In the genomic region with DNA sequence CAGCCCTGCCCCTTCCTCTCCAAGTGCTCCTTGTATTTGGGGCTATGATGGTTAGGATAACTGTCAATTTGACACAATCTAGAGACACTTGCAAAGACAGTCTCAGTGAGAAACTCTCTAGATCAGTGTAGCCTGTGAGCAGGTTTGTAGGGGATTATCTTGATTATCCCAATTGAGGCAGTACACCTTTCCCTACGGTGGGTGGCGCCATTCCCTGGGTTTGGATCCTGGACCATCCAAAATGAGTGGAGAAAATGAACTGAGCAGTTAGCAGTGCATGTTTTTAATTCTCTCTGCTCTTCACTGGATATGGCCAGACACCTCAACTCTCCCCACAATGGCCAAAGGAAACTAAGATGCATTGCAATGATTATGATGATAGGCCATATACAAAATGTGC, we compare ENCODE assay signal across 1 mouse cellular context.
TF ChIP-seq lines count a peak whose summit lies in the region.

No protein-coding gene starts in this region.

TF ChIP-seq in CH12.LX, 34 proteins besides CTCF, POLR2A, EP300 and RAD21:
- no peak for TF ChIP-seq BHLHE40 (IDR thresholded peaks at IDR 0.05; ENCODE audit: low read depth, low read length)
- no peak for TF ChIP-seq MAFK (IDR thresholded peaks at IDR 0.05; ENCODE audit: insufficient replicate concordance, low read length)
- no peak for TF ChIP-seq ZMIZ1 (IDR thresholded peaks at IDR 0.05; ENCODE audit: low read depth, low read length)
- no peak for TF ChIP-seq TCF12 (IDR thresholded peaks at IDR 0.05; ENCODE audit: low read depth, low read length)
- TF ChIP-seq KAT2A (IDR thresholded peaks at IDR 0.05; ENCODE audit: insufficient replicate concordance, low read length) = no peak
- no peak for TF ChIP-seq POLR2AphosphoS2 (IDR thresholded peaks at IDR 0.05; ENCODE audit: low read depth, low read length)
- TF ChIP-seq PAX5 (IDR thresholded peaks at IDR 0.05; ENCODE audit: low read length) = no peak
- TF ChIP-seq MXI1 (IDR thresholded peaks at IDR 0.05; ENCODE audit: low read depth, low read length) = no peak
- no peak for TF ChIP-seq JUN (IDR thresholded peaks at IDR 0.05; ENCODE audit: insufficient read depth, low read depth, low read length)
- TF ChIP-seq MYC (IDR thresholded peaks at IDR 0.05; ENCODE audit: low read depth, low read length) = no peak
- TF ChIP-seq CHD1 (IDR thresholded peaks at IDR 0.05; ENCODE audit: low read depth, low read length) = no peak
- no peak for TF ChIP-seq ZKSCAN1 (IDR thresholded peaks at IDR 0.05; ENCODE audit: borderline replicate concordance, low read depth, low read length)
- no peak for TF ChIP-seq IRF4 (IDR thresholded peaks at IDR 0.05; ENCODE audit: low read depth, low read length)
- TF ChIP-seq MAX (IDR thresholded peaks at IDR 0.05; ENCODE audit: low read length) = no peak
- TF ChIP-seq E2F4 (IDR thresholded peaks at IDR 0.05; ENCODE audit: insufficient replicate concordance, low read depth, low read length) = no peak
- no peak for TF ChIP-seq USF1 (IDR thresholded peaks at IDR 0.05; ENCODE audit: low read depth, low read length)
- no peak for TF ChIP-seq SIN3A (IDR thresholded peaks at IDR 0.05; ENCODE audit: low read length)
- no peak for TF ChIP-seq TBP (conservative IDR thresholded peaks at IDR 0.05; ENCODE audit: low read depth, low read length)
- TF ChIP-seq ZNF384 (IDR thresholded peaks at IDR 0.05; ENCODE audit: low read depth, low read length) = no peak
